Mouse (Mus musculus) midbrain, embryonic 16.5 days (tissue): ENCODE measurements at regions not wholly inside any gene's neighbourhood (a gene's known extent, or its start where the extent isn't known, plus 50 kb on each side); places are given as distances from the start of the nearest gene placed in this dataset.
A peak's percentile ranks its signal among the peaks of the same experiment; 100 is the strongest.

Experiments
- ATAC-seq: fragments of 200-750 bp; cut with Nextera tagmentation; 2 replicates; pipeline ENCODE4 v1.8.0; 2017; ENCODE audit warnings: moderate TSS enrichment
- H3K27ac ChIP-seq: fragments of 300-500 bp; sonication (generic); 2 replicates; pipeline ENCODE4 v1.5.1; 2014; ENCODE audit warnings: mild to moderate bottlenecking, low read length, mixed read lengths
- H3K27me3 ChIP-seq: fragments of 300-500 bp; sonication (generic); 2 replicates; pipeline ENCODE4 v1.6.1; 2014; ENCODE audit warnings: low read depth, low read length, mixed read lengths; ENCODE audit not compliant: control insufficient read depth, insufficient read depth
- H3K36me3 ChIP-seq: fragments of 300-500 bp; sonication (generic); 2 replicates; pipeline ENCODE4 v1.6.1; 2014; ENCODE audit warnings: mild to moderate bottlenecking, low read length, moderate library complexity, mixed read lengths; ENCODE audit not compliant: control insufficient read depth, insufficient read depth
- H3K4me1 ChIP-seq: fragments of 300-500 bp; sonication (generic); 2 replicates; pipeline ENCODE4 v1.6.1; 2014; ENCODE audit warnings: mild to moderate bottlenecking, low read length, mixed read lengths; ENCODE audit not compliant: control insufficient read depth, insufficient read depth
- H3K4me2 ChIP-seq: fragments of 300-500 bp; sonication (generic); 2 replicates; pipeline ENCODE4 v1.6.1; 2014; ENCODE audit warnings: mild to moderate bottlenecking, low read length, mixed read lengths
- H3K4me3 ChIP-seq: fragments of 300-500 bp; sonication (generic); 2 replicates; pipeline ENCODE4 v1.5.1; 2014; ENCODE audit warnings: low read depth, mild to moderate bottlenecking, low read length, moderate library complexity, mixed read lengths
- H3K9ac ChIP-seq: fragments of 300-500 bp; sonication (generic); 2 replicates; pipeline ENCODE4 v1.6.1; 2014; ENCODE audit warnings: low read depth, low read length, mixed read lengths
- H3K9me3 ChIP-seq: fragments of 300-500 bp; sonication (generic); replicated peaks from 2 replicates; pipeline ENCODE4 v1.6.1; 2014; ENCODE audit warnings: mild to moderate bottlenecking, low read length, mixed read lengths; ENCODE audit not compliant: control insufficient read depth, poor library complexity, severe bottlenecking
- WGBS: fragments of 180-500 bp; shearing (Covaris S2); extraction: QIAGEN DNeasy Blood & Tissue Kit; methylation state at CpG from one replicate; pipeline ENCODE4 v1.1.7; 2014; 5-methylcytosine and 5-hydroxymethylcytosine counted together

DNA sequence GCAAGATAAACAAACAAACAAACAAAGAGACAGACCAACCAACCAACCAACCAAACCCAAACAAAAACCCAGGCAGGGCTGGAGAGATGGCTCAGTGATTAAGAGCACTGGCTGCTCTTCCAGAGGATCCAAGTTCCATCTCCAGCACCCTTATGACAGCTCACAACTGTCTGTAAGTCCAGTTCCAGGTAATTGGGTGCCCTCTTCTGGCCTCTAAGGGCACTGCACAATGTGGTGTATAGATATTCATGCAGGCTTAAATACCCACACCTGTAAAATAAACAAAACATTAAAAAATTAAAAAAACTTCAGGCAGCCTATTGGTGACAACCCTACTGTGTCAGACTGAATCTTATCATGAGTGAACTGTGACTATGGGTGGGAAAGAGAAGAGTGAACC lies 222.4 kb upstream of the Eif4g2 start:
- Histone ChIP-seq H3K27me3 (no peaks in the 10 kb centered on the region), H3K9ac (no peak overlapping the region), H3K27ac (no peak overlapping the region), H3K9me3 (no peaks in the 10 kb centered on the region; the same call in 1 of the 2 replicates), H3K4me1 (peaks cover 11% of the 10 kb centered on the region; the same call in 1 of the 2 replicates), H3K4me2 (no peak overlapping the region), H3K4me3 (no peak overlapping the region), H3K36me3 (no peaks in the 10 kb centered on the region)
- ATAC-seq = no peak

DNA sequence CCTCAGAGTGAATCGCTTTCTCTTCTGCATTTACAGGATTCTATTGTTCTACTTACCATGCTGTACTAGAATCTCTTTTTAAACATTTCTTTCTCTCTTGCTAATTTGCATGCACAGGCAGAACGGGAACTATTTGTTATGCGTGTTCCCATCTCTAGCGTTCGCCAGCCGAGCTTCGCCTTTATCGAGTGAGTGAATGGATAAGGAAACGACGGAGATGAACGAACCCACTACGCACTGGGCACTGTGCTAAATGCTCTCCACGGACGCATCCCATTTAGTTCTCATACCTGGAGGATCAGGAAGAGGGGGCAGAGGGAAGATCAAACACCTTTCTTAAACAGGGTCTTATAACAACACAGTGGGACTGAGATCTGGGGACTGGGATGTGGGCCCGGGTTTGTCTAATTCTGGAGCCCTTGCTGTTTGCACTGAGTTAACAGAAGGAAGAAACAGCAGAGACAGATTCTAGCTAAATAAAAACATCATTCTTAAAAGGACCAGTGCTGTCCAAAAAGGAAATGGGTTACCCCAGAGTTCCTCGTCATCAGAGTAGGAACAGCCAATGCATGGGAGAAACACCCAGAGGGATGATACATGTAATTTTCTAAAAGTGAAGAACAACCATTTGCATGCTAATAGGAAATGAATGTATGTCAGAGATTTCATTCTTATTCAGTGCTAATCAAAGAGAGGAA lies 219.1 kb upstream of the Eif4g2 start:
- Histone ChIP-seq H3K4me2 (peak overlapping the region; percentile 10), H3K27me3 (no peaks in the 10 kb centered on the region), H3K4me1 (peaks cover 15% of the 10 kb centered on the region; the same call in 1 of the 2 replicates), H3K9ac (0 out of 2 replicates have a peak overlapping the region, but pooled peaks have one; percentile 1), H3K4me3 (no peak overlapping the region), H3K9me3 (no peaks in the 10 kb centered on the region), H3K36me3 (no peaks in the 10 kb centered on the region), H3K27ac (peak overlapping the region; percentile 81)
- 21% methylated on average over 16 of the region's 16 CpGs for WGBS
- peak; percentile 71 for ATAC-seq

DNA sequence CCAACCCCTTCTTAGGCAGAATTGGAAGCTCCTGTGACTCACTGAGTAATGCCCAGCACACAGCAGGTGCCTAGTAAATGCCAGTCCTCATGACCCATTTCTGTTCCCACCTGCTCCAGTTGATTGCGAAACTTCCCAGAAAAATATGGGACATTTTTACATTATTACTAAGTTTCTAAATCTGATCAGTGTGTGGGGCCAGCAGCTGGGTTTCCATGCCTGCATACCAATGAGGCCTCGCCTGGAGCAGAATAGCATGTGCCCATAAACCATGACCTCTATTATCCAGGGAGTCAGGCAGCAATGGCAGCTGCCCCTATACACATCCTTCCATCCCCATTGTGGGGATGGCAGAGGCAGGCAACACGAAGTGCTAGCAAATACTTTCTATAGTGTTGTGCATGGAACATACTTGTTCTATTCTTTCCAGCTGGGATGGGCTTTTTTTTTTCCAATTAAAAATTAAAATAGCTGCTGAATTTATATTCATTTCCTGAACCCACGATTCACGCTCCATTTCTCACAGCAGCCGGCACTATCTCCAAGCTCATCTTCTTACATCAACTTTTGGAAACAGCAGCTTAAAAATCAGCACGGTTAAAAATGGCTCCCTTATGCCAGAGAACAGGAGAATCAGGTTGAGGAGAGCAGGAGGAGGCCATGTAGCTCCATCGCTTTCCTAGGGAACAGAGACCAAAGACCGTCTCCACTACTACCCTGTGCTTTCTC lies 214.5 kb upstream of the Eif4g2 start:
- Histone ChIP-seq H3K4me3 (no peak overlapping the region), H3K27ac (no peak overlapping the region), H3K36me3 (no peaks in the 10 kb centered on the region), H3K27me3 (no peaks in the 10 kb centered on the region), H3K9ac (no peak overlapping the region), H3K4me1 (peaks cover 17% of the 10 kb centered on the region; the same call in 1 of the 2 replicates), H3K9me3 (no peaks in the 10 kb centered on the region), H3K4me2 (no peak overlapping the region)
- WGBS = 50% methylated on average over 9 of the region's 9 CpGs
- no peak; the same call in 1 of the 2 replicates for ATAC-seq

DNA sequence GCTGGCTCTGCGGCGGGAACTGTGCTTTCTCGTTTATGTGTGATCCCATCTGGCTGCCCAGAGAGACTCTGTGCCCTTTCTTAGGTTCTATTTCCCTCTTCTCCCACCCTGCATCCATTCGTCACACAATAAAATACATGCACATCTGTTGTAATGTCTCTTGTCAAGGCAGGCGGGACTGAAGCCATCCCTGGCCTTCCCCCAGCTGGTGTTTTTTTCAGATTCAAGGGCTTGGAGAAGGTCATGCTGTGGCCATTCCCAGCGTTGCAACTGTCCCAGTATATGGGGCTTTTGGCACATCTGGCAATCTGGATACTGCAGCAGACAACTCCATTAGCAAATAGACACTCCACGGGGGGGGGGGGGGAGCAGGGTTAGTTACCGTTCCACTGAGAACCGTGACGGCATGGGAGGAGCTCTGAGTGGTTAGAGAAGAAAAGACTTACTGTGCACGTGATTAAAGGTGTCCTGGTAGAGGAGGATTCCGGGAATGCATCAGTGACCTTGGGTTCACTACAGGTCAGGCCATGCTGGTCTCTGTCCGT lies 200.7 kb upstream of the Eif4g2 start:
- H3K36me3 ChIP-seq = no peaks in the 10 kb centered on the region
- ATAC-seq = no peak
- no peak overlapping the region for H3K27ac ChIP-seq
- no peaks in the 10 kb centered on the region for H3K27me3 ChIP-seq
- H3K9me3 ChIP-seq = no peaks in the 10 kb centered on the region
- no peak overlapping the region for H3K4me3 ChIP-seq
- 51% methylated on average over 13 of the region's 13 CpGs for WGBS
- no peaks in the 10 kb centered on the region; the same call in 1 of the 2 replicates for H3K4me1 ChIP-seq
- H3K9ac ChIP-seq = no peak overlapping the region
- H3K4me2 ChIP-seq = no peak overlapping the region

DNA sequence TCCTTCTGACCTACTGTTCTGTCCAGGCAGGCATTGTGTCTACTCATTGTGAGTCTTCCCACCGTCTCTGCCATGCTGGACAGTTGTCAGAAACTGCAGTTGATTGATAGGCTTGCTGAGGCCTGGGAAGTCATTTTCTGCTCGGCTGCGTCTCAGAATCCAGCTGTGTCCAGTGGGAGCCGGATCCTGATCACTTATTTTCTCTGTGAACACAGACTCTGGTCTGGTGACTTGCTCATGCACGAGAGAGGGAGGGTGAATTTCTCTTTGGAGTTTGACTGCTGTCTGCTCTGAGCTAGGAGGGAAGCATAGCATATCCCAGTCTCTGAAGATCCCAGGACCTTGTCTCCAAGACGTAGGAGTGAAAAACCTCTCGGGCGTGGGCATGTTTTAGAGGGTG lies 199.5 kb upstream of the Eif4g2 start:
- Histone ChIP-seq H3K9me3 (no peaks in the 10 kb centered on the region), H3K27ac (no peak overlapping the region), H3K4me3 (no peak overlapping the region), H3K27me3 (no peaks in the 10 kb centered on the region), H3K9ac (no peak overlapping the region), H3K36me3 (no peaks in the 10 kb centered on the region), H3K4me1 (no peaks in the 10 kb centered on the region; the same call in 1 of the 2 replicates), H3K4me2 (no peak overlapping the region)
- 62% methylated on average over 8 of the region's 8 CpGs for WGBS
- ATAC-seq = no peak

DNA sequence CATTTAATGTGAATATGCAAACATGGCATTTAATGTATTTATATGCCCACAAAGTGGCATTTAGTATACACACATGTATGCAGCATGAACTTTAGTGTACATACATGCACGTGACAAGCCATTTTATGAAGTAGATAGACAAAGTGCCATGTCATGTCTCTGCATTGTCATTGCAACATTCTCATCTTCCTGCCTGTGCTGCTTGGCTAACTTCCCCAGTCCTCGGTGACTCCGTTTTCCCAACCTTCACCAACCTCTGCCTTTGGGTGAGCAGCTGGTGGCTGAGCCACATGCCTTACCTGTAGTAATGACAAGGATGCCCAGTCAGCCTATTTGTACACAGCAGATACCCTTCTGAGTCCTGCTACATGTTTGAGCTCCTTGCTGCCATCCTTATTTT lies 194.9 kb upstream of the Eif4g2 start:
- H3K36me3 ChIP-seq = no peaks in the 10 kb centered on the region
- no peak overlapping the region for H3K4me3 ChIP-seq
- H3K9me3 ChIP-seq = no peaks in the 10 kb centered on the region
- ATAC-seq = no peak
- H3K9ac ChIP-seq = no peak overlapping the region
- H3K4me1 ChIP-seq = no peaks in the 10 kb centered on the region; the same call in 1 of the 2 replicates
- WGBS = 91% methylated on average over 3 of the region's 3 CpGs
- no peaks in the 10 kb centered on the region for H3K27me3 ChIP-seq
- H3K27ac ChIP-seq = no peak overlapping the region
- H3K4me2 ChIP-seq = no peak overlapping the region

DNA sequence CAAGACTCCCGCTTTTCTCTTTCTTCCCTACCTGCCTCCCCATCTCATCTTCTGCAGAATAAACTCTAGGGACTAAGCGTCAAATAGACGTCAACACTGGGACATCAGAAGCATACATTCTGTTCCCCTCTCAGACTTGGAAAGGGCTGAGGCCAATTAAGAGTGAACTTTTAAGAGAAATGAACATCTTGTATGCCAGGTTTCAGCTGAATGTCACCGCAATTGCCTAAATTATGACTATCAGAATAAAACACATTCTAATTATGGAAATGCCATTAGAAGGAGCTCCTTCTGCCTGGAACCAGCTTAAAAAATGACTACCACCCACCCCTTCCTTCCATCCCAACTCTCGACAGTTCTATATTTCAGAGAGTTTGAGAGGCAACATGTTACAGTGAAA lies 191.0 kb upstream of the Eif4g2 start:
- Histone ChIP-seq H3K9ac (no peak overlapping the region), H3K4me3 (no peak overlapping the region), H3K9me3 (no peaks in the 10 kb centered on the region), H3K27ac (no peak overlapping the region), H3K4me2 (no peak overlapping the region), H3K36me3 (no peaks in the 10 kb centered on the region), H3K4me1 (no peaks in the 10 kb centered on the region), H3K27me3 (no peaks in the 10 kb centered on the region)
- no peak for ATAC-seq
- 93% methylated on average over 5 of the region's 5 CpGs for WGBS

DNA sequence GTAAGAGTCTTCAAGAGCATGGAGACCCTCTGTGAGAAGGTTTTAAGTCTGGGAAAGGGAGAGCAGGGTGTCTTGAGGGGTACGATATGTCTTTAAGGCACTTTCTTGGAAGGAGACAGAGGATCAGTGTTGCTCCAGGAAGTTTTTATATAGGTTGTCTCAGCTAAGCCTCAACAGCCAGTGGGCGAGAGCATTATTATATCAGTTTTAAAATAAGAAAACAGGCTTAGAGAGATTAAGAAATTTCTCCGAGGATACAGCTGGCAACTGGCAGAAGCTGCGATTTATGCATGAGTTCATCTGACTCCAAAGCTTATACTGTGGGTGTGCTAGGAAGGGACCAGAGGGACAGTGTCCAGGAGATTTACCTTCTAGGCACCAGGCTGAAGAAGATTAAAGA lies 188.0 kb upstream of the Eif4g2 start:
- 70% methylated on average over 4 of the region's 4 CpGs for WGBS
- H3K36me3 ChIP-seq = no peaks in the 10 kb centered on the region
- H3K9me3 ChIP-seq = no peaks in the 10 kb centered on the region
- no peak overlapping the region for H3K4me3 ChIP-seq
- H3K27ac ChIP-seq = no peak overlapping the region
- no peaks in the 10 kb centered on the region for H3K27me3 ChIP-seq
- H3K9ac ChIP-seq = no peak overlapping the region
- no peaks in the 10 kb centered on the region for H3K4me1 ChIP-seq
- ATAC-seq = no peak
- H3K4me2 ChIP-seq = no peak overlapping the region

DNA sequence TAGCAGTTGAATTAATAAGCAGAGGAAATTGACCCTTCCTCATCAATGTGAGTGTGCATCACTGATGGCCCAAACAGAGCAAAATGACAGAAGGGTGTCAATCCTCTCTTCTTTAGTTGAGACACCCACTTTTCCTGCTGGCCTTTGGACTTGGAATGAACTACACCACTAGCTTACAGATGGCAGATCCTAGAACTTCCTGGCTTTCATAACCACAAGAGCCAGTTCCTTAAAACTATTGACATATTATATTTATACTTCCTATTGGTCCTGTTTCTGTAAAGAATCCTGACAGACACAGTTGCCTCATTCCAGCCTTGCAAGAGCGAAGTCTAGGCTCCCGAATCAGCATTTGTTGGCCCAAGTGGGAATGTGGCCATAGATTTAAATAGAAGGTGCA lies 185.4 kb upstream of the Eif4g2 start:
- no peak overlapping the region for H3K4me3 ChIP-seq
- no peaks in the 10 kb centered on the region for H3K9me3 ChIP-seq
- no peaks in the 10 kb centered on the region for H3K4me1 ChIP-seq
- no peaks in the 10 kb centered on the region for H3K27me3 ChIP-seq
- no peak for ATAC-seq
- no peaks in the 10 kb centered on the region for H3K36me3 ChIP-seq
- H3K4me2 ChIP-seq = no peak overlapping the region
- WGBS = 96% methylated on average over 2 of the region's 2 CpGs
- no peak overlapping the region for H3K9ac ChIP-seq
- no peak overlapping the region for H3K27ac ChIP-seq
